Mouse (Mus musculus) kidney, adult 2 months (tissue): ENCODE data around the gene Arhgap9.

Source experiments
- CTCF ChIP-seq: fragments of 200-500 bp; conservative IDR thresholded peaks from 2 replicates; pipeline ENCODE4 v1.5.1; 2011; ENCODE audit warnings: low read depth, mild to moderate bottlenecking, control low read depth, low read length, moderate library complexity, mixed read lengths; ENCODE audit not compliant: insufficient read depth, insufficient read length
- POLR2A ChIP-seq: fragments of 200-500 bp; IDR thresholded peaks from one replicate; pipeline ENCODE4 v1.6.1; 2011; ENCODE audit warnings: low read depth, low read length, control low read depth

GRCm38 (mm10) chr10:127325454-127326016 lies 3.8 kb downstream of the Arhgap9 start:
- TF ChIP-seq POLR2A: no peak
- no peak for TF ChIP-seq CTCF
